Mouse (Mus musculus) c-Kit-positive CD71-negative TER-119-negative erythroid progenitor cells, embryonic 14.5 days (primary cell): Measurements from ENCODE around the gene Cpped1.

ENCODE experiments used
- DNase-seq: peaks from one replicate; pipeline ENCODE4 v3.0.0-alpha.2; 2013; ENCODE audit warnings: low read depth

Cpped1 gene

GRCm38 (mm10) chr16:11843441-11843840 is 65.8 kb downstream of the Cpped1 start:
- peak; percentile 8 for DNase-seq

DNA sequence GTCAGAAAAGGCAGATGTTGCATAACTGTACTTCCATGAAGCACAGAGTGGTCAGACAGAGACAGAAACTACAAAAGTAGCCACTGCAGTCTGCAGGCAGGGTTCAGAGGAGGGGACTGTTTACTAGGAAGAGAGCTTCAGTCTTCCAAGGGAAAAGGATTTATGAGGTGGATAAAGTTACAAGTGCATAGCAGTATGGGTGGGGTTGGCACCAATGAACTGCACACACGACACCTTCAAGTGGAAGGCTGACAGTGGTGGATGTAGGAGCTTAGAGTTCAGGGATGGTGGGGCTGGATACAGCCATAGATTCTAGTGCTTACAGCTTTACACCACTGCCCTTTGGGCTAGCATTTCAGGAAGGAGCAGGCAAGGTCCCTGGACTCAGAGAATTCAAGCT is 75.8 kb downstream of the Cpped1 start:
- no peak for DNase-seq

GRCm38 (mm10) chr16:11828816-11829215 is 80.4 kb downstream of the Cpped1 start:
- no peak for DNase-seq

- no peak for DNase-seq
These were observed 84.4 kb downstream of the Cpped1 start for GRCm38 (mm10) chr16:11824833-11825232.

- no peak for DNase-seq
These were observed 84.9 kb downstream of the Cpped1 start for GRCm38 (mm10) chr16:11824385-11824784.

DNA sequence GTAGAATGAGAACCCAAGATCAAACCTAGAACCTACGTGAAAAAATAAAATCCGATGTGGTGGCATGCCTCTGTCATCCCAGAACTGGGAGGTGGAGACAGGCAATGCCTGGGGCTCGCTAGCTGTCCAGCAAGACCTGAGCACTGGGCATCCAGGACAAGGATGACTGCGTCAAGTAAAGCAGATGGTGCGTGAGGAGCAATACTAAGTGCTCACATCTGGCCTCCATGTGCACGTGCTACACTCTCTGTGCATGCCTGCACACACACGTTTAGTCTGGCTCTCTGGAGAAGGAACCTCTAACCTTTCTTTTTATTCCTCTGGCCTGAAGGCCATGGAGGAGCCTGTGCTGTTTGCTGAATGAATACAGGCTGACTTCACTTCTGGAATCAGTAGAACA is 88.5 kb downstream of the Cpped1 start:
- no peak for DNase-seq

GRCm38 (mm10) chr16:11814935-11815650 is 94.2 kb downstream of the Cpped1 start:
- DNase-seq = no peak

DNA sequence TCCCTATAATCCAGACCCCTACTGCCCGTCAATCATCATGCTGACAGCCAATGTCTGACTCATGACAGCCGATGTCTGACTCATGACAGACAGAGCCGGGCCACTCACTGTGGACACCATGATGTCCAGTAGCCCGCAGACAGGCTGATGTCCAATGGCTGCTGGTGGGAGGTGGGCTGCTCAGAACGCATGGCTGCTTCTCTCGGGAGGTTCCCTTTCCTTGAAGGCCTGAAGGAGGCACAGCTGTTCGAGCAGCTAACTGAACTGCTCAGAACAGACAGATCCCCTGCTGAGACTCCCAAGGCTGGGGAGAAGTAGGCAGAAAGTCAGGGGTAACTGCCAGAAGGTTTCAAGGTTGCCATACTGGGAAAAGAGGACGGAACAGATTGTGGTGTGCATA is 97.1 kb downstream of the Cpped1 start:
- DNase-seq = no peak

DNA sequence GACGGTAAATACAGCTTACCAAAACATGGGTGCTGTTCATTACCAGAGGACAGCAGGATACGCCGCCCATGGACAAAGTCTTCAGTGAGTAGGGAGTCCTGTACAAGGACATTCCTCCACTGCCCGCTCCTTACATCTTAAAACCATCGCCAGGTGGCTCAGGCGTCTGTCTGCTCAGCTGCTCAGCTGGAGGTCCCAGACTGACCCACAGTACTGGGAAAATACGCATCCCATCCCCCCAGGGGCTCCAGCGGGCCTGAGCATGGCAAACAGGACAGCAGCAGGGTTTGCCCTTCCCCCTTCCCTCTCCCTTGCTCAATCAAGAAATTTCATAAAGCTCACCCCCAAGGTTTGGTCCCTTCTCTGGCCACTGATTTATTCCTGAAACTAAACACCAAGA is 99.6 kb downstream of the Cpped1 start:
- DNase-seq = no peak

GRCm38 (mm10) chr16:11801960-11802539 is 107.2 kb downstream of the Cpped1 start:
- no peak for DNase-seq

DNA sequence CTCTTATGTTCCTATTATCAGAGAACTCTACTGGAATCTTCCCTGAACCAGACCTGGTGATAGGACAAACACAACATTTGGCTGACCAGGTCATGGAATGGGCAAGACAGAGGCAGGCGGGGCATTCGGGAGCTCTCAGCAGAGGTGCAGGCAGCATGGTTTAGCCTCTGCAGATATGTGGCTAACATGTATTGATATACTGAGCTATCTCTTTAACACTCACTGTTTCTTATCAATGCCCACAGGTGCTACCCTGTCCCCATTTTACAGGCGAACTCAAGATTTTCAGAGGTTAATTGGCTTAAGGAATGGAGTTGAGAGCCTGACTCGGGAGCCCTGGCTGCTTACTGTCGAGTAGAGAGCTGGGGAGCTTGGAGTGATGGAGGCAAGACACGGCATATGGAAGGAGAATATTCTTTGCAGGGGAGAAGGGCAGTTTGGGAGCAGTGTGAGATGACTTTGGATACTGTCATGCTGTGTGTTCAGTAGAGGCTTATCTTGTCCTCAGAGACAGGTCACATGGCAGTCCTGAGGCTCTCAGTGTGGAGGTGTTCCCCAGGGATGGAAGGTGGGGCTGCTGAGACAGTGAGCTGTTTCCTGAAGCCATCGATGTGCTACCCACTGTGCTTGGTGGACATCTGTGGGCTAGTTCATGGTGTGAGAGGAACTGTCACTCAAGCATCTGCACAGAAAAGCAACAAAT is 113.3 kb downstream of the Cpped1 start:
- no peak for DNase-seq

DNA sequence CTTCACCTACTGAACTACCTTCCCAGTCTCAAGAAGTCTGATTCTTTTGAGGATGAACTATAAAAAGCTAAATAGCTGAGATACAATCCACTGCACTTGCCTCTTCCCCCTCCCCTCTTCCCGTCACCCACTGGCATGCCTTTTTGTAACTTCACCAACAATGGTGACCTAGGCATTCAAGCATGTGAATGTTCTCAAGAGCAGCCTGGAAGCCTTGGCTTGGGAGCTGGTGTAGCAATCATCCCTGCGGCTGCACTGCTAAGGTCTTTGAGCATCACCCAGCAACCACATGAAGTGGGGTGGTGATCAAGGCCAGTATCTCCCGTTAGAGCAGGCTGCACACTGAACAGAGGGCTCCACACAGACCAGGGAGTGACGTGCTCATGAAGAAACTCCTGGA is 114.6 kb downstream of the Cpped1 start:
- DNase-seq = no peak

DNA sequence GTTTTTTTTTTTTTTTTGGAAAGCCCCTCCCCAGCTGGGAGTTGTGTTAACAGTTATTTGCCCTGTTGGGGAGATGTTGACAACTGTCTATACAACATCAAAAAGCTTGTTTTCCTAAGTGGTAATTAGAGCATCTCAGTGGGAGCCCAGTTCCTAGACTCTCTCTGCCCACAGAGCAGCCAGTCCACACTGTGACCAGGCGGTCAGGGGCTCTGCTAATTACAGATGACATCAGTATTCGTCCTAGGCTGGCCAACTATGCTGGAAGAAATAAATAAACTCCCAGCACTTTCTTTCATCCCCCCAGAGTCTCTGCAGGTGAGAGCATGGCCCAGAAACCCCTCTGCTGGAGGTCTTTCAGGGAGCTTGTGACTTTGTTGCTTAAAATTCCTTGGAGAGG is 115.9 kb downstream of the Cpped1 start:
- no peak for DNase-seq

DNA sequence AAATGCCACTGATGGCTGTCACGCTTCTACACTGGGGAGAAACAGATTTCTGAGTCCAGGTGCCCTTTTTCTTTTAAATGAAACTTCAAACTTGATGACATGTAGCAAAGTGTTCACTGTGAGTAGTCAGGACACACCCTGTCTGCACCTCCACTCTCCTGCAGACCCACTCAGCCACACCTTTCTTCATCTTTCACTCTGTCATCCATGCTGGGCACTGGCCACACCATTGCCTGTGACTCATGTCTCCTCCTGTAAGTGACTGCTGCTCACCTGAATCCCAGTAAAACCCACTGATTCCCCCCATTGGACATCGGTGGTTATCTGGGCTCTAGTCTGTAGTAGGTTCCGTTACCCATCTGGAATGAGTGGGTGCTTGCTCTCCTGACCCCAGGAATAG is 118.8 kb downstream of the Cpped1 start:
- no peak for DNase-seq

GRCm38 (mm10) chr16:11785806-11786205 is 123.4 kb downstream of the Cpped1 start:
- no peak for DNase-seq

DNA sequence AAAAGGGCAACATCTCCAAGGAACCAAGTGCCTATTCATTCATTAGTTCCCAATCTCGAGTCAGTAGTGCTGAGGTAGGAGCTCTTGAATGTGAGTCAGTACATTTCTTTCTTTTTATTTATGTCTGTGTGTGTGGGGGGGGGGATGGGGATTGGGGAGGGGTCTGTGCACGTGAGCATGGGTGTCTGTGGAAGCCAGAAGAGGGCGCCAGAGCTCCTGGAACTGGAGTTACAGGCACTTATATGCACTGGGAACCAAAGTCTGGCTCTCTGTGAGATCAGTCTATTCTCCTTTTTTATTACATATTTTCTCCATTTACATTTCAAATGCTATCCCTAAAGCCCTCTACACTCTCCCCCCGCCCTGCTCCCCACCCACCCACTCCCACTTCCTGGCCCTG is 124.9 kb downstream of the Cpped1 start:
- DNase-seq = no peak

DNA sequence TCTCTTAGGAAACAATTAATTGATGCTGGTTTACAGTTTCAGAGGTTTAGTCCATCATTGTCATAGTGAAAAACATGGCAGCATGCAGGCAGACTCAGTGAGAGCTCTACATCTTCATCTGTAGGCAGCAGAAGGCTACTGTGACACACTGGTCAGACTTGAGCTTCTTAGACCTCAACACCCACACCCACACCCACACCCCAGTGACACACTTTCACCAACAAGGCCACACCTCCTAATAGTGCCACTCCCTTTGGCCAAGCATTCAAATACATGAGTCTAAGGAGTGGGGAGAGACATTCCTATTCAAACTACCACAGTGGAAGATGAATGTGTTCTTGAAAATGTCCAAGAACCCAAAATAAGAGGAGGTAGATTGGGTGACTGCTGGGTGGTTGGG is 125.9 kb downstream of the Cpped1 start:
- DNase-seq = no peak

DNA sequence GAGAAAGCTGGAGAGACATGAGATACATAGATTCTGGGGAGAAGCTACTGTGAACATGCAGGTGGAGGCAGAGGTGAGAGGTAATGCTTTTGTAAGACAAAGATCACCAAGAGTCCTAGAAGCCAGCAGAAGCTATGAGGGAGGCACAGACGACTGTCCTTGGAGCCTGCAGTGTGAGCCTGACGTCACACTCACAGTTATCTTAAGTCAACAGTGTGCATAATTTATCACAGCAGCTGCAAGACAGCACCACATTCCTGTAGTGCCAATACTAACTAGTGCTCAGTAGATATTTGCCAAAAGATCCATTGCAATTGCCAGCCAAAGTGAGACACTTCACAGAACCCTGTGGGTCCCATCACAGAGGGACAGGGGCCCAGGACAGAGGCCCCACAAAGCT is 127.2 kb downstream of the Cpped1 start:
- peak; percentile 12 for DNase-seq

- no peak for DNase-seq
These were observed 130.4 kb downstream of the Cpped1 start for GRCm38 (mm10) chr16:11778715-11779460.

GRCm38 (mm10) chr16:11778191-11778590 is 131.1 kb downstream of the Cpped1 start:
- no peak for DNase-seq

DNA sequence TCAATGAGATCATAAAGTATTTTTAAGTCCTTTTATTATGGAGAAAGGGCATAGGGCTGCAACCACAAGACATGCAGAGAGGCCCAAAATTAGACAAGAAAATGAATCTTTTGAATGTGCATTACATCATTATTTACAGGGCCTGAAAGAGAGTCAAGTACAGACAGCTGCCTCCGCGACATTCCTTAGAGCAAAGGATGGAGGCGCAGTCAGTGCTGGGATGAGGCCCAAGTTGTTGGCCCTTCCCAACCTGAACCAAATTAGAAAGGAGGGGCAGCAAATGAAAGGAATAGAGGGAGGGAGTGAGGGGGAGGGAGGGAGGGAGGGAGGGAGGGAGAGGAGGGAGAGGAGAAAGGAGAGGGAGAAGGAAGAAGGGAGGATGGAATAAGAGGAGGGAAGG is 132.7 kb downstream of the Cpped1 start:
- DNase-seq = no peak

- DNase-seq = no peak
These were observed 134.9 kb downstream of the Cpped1 start for GRCm38 (mm10) chr16:11774321-11774720.

- DNase-seq = no peak
These were observed 136.9 kb downstream of the Cpped1 start for GRCm38 (mm10) chr16:11772318-11772717.
